Mouse (Mus musculus): ENCODE measurements around the gene Pax5.
A peak's percentile ranks its signal among the peaks of the same experiment; 100 is the strongest.

Pax5 gene

GRCm38 (mm10) chr4:44664004-44664766, 46.1 kb downstream of the Pax5 start:
- DNase-seq, result no peak

- no peak for DNase-seq
Observed at GRCm38 (mm10) chr4:44663489-44663888, 46.8 kb downstream of the Pax5 start.

- no peak for DNase-seq
Observed at GRCm38 (mm10) chr4:44645181-44645580, 65.1 kb downstream of the Pax5 start.

GRCm38 (mm10) chr4:44641831-44642587, 68.3 kb downstream of the Pax5 start:
- DNase-seq, result no peak

- no peak for DNase-seq
Observed at GRCm38 (mm10) chr4:44635618-44636017, 74.7 kb downstream of the Pax5 start.

- peak in 1 of 2 experiments; percentile 27 for DNase-seq
Observed at GRCm38 (mm10) chr4:44633694-44634524, 76.4 kb downstream of the Pax5 start.

- DNase-seq, result no peak
Observed at GRCm38 (mm10) chr4:44630059-44630458, 80.2 kb downstream of the Pax5 start.

- DNase-seq, result no peak
Observed at GRCm38 (mm10) chr4:44627890-44628289, 82.4 kb downstream of the Pax5 start.

- no peak for DNase-seq
Observed at GRCm38 (mm10) chr4:44625108-44625424, 85.2 kb downstream of the Pax5 start.

- DNase-seq, result no peak
Observed at GRCm38 (mm10) chr4:44624232-44625107, 85.8 kb downstream of the Pax5 start.

- DNase-seq, result no peak
Observed at GRCm38 (mm10) chr4:44623435-44623727, 86.9 kb downstream of the Pax5 start.

GRCm38 (mm10) chr4:44622682-44623434, 87.4 kb downstream of the Pax5 start:
- no peak for DNase-seq

- no peak for DNase-seq
Observed at GRCm38 (mm10) chr4:44620241-44620640, 90.0 kb downstream of the Pax5 start.

GRCm38 (mm10) chr4:44614066-44614667, 96.1 kb downstream of the Pax5 start:
- no peak for DNase-seq

GRCm38 (mm10) chr4:44612392-44612791, 97.9 kb downstream of the Pax5 start:
- DNase-seq, result no peak

GRCm38 (mm10) chr4:44605453-44605852, 104.8 kb downstream of the Pax5 start:
- no peak for DNase-seq

- DNase-seq, result peak; percentile 71 to 77
Observed at GRCm38 (mm10) chr4:44602257-44602801, 108.0 kb downstream of the Pax5 start.

GRCm38 (mm10) chr4:44601370-44601769, 108.9 kb downstream of the Pax5 start:
- peak; percentile 7 to 22 for DNase-seq

- DNase-seq, result no peak
Observed at GRCm38 (mm10) chr4:44600875-44601274, 109.4 kb downstream of the Pax5 start.

- no peak for DNase-seq
Observed at GRCm38 (mm10) chr4:44597965-44598364, 112.3 kb downstream of the Pax5 start.

GRCm38 (mm10) chr4:44593091-44593490, 117.2 kb downstream of the Pax5 start:
- no peak for DNase-seq
